Mouse (Mus musculus) monocyte, adult 5-6 weeks (primary cell): ENCODE measurements around the gene Gse1. TPM values are rescaled to one million over a fixed set of nuclear protein-coding genes. Genes with fewer than 3 reads are reported as not detected.
A peak's percentile ranks its signal among the peaks of the same experiment; 100 is the strongest.

Source experiments
- ATAC-seq: fragments of 153-309, 156-312 bp; replicated peaks from 2 replicates; pipeline ENCODE4 v1.8.0; 2017; ENCODE audit warnings: mild to moderate bottlenecking; ENCODE audit not compliant: low TSS enrichment, insufficient number of reproducible peaks, severe bottlenecking, poor library complexity, low FRiP score
- total RNA-seq: library from RNA; stranded (forward); fragments of 200-1000, 200-491, 200-594 nt; gene quantifications from 3 replicates; pipeline ENCODE4 v1.2.3, GENCODE M21; 2017

The Gse1 gene
- total RNA-seq, 1 experiment from 2014 or later: 9.9 TPM

DNA sequence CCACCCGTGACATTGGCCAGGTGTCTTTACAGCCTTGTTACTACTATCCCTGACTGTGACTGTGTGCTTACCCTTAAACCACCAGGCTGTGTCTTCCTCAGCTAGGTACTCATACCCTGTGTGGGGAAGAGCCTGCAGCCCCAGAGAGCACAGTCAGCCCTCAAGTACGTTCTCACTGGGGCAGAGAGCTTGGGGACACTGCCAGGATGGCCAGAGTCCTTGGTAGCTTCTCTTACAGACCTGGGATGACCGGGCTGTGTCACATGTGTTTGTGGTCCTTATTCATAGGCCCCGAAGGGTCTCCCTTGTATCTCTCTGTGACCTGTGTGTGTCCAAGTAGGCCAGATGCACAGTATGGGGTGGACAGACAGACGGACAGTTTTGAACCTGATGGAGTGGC, 32.4 kb downstream of the Gse1 start:
- no peak for ATAC-seq

DNA sequence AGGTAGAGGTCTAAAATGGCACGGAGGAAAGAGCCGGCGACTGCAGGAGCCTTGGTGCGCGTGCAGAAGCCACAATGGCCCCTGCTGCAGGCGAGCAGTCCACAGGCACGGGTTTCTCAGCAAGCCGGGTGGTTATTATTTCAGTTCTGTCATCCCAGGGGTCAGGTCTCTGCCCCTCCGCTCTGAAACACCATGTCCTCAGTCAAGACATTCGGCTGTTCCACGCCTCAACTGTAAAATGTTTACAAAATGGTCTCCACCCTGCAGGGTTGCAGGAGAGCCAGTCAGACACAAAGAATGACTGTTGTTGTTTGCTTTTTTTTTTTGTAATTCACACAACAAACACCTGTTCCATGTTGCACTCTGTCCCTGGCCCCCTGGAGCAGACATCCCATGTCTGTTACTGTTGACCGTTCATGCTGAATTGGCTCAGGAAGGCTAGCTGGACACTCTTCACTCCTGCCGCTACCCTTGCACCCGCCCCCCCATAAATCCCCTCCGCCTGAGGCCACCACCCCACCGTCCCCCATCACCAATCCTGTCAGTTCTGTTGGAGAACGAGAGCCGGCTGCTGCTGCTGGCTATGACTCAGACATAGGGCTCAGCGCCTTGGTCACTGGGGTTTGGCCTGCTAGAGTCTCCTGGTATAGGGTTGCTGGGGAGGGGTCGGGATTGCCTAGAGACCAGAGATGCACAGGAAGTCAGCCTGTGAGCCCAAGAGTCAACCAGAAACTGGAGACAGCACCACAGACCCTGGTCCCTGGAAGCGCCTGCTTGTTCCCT, 33.3 kb downstream of the Gse1 start:
- no peak for ATAC-seq

DNA sequence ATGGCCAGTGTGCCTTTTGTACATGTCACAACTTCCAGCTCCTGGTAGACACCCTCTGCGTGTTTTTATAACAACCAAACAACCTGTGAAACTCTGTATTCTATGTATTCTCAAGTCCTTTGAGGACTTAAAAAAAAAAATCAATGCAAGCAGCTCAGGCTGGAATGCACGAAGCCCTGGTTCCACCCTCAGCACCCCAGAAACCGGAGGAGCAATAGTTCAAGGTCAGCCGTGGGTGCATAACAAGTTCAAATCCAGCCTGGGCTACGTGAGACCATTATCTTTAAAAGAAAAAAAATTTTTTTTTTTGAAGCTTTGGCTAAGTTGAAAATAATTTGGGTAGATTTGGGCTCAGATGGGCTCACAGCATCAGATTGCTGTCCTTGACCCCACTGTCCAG, 35.6 kb downstream of the Gse1 start:
- no peak for ATAC-seq

DNA sequence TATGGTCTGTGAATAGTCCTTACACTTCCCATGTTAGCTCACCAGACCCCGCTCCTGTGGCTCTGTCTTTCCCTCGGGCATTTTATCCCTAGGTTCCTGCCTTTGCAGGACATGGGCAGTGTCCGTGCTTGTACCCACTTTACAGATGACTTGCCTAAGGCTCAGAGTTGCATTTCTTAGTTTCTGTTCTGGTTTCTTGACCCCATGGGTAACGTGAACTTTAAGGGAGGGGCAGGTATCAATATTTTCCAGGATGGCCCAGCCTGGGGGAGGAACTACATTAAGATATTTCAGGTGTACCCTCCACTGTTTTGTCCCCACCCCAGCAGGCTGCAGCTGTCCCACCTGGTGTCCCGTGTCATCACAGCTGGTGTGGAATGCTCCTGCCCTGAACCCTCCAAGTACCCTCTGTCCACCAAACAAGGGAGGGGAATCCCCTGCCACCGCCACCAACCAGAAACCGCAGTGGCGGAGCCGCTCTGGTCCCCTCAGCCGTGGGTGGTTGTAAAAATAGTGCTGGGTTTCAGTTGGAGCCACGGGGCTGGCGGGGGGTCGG, 36.2 kb downstream of the Gse1 start:
- ATAC-seq: no peak

DNA sequence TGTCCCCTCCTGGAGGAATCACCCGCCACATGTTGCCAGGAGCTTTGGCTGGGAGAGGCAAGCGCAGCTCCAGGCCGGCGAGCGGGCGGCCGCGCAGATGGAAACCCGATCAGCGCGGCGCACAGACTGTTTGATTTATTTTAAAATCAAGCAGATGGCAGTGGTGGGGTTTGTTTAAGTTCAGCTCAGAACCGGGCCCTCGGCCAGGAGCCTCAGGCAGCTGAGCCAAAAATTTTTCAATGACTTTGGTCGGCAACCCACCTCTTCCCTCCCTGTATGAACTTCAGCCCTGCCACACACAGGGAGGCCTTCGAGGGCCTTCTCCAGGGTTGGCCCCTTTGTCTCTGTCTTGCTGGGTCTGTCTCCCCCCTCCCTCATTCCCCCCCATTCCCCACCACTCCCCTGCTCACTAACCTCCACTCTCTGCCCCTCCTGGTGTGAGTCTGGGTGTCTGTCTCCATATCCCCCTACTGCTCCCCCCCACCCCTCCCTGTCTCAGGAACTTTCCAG, 36.7 kb downstream of the Gse1 start:
- no peak for ATAC-seq

DNA sequence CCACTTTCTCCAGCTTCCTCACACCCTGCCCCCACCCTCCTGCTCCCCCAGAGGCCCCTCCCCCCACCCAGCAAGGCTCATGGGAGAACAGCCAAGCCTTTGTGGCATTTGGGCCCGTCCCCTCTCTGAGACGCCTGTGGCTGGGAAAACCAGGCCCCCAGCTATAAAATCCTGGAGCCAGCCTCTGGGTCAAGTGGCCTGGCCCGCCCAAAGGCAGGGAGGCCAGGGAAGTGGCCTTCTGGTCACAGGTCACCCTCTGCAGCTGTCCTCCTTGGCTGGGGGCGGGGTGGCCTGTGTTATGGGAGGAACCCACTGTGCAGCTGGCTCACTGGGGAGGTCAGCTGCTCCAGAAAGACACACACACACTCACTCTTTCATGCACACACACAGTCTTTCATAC, 37.2 kb downstream of the Gse1 start:
- ATAC-seq: no peak

DNA sequence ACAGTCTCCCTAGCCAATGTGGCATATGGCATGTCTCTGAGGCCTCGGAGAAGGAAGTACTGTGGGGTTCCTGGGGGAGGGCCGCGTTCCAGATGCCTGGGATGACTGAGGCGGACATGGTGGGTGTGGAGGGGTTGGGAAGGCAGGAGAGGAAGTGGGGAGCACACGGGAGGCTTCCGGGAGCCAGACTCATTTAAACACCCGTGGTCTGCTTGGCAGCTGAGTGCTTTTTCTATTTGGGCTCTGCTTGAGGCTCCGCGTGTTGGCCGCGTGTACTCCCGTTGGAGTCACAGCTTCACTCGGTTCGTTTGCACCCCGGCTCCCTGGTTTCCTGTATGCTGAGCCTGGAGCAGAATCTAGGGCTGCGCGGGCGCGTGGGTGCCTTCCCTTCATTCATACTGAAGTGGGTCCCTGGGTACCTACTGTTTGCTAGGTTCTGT, 40.3 kb downstream of the Gse1 start:
- no peak for ATAC-seq

DNA sequence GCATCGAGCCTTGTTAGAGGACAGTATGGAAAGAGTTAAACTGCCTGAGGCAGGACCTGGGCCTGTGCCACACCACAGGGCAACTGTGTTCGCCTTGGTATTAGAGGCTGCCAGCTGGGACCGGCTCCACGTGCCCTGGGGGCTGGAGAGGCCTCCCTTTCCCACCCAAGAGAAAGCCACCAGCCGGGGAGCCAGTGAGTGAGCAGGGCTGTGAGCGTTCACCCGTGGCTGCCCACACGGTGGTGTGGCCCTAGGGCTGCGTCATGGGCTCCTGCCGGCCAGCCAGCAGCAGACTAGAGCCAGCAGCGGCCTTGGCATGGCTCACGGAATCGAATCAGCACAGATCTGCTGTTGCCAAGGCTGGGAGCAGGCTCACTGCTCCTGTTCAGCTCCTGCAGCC, 42.2 kb downstream of the Gse1 start:
- no peak for ATAC-seq

DNA sequence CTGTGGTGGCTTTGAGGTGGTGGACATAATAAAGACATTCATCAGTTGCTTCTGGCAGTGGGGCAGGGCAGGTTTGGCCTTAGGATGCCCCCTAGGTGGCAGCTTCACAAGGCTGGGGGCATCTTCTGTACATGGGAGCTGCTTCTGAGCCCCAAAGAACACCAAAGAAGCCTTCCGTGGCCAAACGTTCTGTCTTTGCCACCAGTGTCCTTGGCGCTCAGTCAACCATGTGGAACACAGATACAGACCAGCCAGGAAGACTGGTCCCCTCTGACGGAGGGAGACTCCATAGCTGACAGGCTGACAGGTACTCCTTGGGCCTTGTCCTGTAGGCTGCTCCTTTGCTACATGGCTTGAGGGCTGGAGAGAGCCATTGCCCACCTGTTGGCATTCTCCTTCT, 45.2 kb downstream of the Gse1 start:
- ATAC-seq: no peak

DNA sequence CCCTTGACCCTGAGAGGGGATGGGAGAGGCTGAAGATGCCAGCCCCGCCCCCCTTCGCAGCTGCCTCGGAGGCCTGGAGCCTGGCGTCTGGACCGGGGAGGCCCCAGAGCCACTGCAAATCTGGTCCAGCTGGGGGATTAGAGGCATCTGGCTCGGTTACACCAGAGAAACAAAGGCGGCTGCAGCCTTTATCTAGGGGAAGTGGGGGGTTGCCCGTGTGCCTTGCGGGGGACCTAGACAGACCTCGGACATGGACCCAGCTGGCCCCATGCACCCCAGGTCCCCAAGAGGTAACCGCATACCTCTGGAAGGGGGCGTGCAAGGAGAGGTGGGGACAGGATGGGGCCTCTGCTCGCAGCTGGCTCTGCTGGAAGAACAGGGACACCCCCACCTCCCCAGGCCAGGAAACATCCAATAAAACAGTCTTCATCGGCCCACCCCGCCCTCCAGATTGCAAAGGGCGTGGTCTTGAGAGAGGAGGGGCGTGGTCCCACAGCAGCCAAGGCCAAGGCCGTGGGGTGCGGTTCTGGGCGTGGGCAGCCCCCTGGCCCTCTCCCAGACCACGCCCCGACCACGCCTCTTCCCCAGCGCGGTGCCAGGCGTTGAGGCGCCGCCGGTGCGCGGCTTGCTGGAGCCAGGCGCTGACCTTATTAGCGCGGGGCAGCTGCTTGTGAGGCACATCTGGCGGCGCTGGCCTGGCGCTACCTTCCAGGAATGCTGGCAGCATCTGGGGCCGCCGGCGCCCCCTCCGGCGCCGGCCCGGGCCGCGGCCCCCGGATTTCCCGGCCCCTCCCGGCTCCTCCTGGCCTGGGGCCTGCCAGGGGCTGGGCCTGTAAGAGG, 48.0 kb downstream of the Gse1 start:
- peak; percentile 59 for ATAC-seq

DNA sequence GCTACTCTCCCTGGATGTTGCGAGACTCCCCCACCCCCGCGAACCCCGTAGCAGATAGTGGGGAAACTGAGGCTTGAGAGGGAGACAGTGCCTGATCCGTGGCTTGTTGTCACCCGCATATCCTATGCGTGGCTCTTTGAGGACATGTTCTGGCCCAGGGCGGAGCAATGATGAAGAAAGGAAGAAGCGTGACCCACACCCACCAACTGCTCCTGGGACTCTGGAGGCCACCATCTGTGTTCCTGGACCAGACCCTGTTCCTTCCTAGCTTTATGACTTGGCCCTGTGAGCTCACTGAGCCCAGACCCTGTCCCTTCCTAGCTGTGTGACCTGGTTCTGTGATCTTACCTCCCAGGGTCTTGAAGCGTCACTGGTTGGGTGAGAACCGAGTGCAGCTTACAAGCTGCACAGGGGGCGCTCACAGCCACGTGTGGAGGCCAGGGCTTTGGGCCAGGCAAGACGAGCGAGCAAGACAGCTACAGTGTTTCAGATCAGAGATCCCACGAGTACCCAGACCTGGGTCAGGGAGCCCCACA, 48.7 kb downstream of the Gse1 start:
- ATAC-seq: no peak

DNA sequence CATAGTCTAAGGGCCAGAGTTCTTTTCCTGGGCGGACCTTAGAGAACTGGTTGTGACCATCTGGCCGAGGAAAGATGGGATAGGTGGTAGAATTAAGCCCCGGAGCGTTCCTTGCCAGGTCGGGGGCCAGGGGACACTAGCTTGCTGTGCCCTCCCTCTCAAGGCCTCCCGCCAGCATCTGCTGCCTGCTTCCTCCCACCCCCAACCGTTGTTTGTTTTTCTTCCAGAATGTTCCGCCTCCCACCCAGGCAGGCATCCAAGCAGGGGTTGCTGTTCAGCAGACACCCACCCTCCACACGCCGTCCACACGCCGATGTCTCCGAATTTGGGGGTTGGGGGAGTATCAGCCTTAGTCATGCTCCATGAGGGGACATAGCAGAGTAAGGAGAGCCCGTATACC, 49.8 kb downstream of the Gse1 start:
- no peak for ATAC-seq

DNA sequence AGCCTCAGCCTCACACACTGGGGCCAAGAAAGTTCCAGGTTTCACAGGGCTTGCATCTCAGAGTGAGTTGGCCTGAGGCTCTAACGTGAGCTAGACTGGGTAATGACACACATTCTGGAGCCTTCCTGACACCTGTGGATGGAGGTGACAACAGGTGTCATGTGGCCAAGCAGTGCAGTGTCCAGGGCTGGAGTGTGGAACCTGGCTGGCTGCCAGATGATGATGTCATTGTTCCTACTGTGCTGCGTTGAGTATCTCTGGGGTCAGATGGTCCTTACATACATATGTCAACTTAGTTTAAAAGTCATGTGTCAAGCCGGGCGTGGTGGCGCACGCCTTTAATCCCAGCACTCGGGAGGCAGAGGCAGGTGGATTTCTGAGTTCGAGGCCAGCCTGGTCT, 51.2 kb downstream of the Gse1 start:
- no peak for ATAC-seq

DNA sequence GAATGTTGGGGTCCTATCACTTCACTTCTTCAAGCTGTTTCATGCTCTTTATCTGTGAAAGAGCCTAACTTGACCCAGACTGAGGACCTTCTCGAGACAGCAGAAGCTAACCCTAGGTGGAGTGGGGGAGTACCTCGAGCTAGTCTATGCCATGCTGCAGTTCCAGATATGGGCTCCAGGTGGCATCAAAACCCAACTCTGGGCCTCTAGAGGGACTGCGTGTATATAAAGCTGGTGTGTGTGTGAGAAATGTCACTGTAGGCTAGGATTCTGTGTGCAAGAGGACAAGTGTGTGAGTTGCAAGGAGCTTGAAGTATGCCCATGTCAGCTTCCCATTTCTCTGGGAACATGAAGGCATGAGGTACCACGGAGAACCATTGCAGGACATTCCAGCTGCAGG, 53.2 kb downstream of the Gse1 start:
- ATAC-seq: no peak

DNA sequence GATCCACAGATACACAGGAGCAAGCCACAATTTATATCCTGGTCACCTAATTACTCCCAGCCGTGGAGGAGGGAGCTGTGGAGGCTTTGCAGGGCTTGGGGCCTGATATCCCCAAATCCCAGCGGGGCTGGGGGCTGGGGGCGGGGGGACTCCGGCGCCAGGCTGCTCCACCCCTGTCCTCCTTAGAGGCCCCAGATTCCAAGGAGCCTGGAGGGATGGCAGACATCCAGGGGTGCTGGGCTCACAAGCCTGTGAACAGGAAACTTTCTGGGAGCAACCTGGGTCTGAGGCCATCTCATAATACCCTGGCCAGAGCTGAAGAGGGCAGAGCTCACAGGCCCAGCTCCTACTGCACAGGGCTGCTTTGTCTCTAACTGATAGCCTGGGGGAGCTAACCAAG, 54.2 kb downstream of the Gse1 start:
- no peak for ATAC-seq

DNA sequence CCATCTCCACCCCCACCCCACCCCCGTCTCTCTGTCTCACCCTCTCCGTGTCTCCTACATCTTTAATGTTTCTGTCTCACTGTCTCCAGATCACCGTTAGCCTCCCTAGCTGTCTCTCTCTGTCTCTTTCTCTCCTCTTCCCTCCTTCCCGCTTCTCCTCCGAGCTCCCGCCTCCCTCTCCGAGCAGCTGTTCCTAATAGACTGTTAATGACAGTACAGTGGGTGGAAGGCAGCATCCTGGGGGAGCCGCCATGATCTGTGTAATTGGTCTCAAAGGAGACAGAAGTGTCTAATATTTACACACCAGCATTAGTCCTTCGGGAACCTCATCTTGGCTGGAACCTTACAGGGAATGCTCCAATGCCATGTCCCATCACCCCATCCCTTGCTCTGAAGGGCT, 56.0 kb downstream of the Gse1 start:
- ATAC-seq: no peak

DNA sequence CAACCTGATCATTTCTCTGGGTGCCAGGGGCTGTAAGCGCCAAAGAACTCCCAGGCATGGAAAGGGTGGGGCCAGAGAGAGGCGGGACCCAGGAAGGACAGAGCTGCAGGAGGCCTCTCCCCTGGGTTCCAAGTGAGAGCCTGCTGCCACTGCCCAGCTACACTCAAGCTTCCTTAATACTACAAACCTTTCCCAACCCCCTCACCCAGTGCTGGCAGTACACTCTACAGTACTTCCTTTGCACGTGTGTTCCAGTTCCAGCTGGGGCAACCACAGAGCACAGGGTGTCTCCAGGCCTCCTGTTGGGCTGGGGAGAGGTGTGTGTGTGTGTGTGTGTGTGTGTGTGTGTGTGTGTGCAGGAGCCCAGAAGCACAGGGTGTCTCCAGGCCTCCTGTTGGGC, 56.8 kb downstream of the Gse1 start:
- no peak for ATAC-seq

DNA sequence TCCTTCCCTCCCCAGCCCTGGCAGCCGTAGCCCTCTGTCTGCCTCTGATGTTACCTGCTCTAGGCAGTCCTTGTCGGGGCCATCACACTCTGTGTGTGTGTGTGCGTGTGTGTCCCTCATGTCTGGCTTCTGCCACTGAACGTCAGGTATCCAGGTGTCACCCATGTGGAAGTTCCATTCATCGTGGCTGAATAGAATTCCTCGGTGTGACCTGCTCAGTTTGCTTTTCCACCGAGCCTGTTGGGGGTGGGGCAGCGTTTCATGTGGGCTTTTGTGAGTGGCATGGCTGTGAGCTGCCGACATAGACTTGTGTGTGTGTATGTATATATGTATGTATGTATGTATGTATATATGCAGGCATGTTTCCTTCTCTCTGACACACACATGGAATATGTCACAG, 57.6 kb downstream of the Gse1 start:
- no peak for ATAC-seq

DNA sequence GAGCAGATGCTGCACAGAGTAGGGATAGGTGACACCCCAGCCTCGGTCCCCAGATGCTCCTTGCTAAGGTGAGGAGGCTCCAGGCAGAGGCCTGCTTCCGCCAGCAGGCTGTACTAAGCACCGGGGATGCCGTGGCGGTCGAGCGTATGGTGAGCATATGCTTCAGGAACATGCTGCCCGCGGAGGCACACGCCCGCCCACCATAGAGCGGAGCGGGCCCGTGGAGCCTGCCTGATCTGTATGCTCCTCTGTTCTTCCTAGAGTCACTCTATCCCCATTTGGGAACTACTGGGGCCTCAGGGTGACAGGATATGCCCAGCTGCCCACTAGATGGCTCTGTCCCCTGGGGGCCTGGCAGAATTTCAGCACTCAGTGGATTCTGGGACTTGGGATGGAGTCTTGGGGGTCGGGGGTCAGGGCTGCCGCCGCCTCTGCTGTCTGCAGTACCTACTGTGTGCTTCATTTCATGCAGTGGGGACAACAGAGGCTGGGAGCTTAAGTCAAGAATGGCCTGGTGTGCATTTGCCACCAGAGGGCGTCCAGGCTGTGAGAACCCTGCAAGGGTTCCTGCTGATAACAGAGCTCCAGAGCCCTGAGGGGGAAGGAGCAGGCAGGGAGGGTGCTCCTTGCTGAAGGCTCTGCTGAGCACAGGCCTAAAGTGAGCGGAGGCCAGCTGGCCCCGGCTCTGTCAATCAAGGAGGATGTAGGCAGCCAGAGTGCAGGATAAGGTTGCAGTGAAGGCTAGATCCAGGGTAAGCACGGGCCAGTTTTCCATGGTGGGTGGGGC, 60.1 kb downstream of the Gse1 start:
- no peak for ATAC-seq
